Mouse (Mus musculus): ENCODE data around the gene Enthd1.

GRCm38 (mm10) chr15:80410661-80411060 is 154.3 kb downstream of the Enthd1 start:
- TF ChIP-seq CTCF (IDR thresholded peaks at IDR 0.05; ENCODE audit: low read depth) (no peak), EP300 (IDR thresholded peaks at IDR 0.05; ENCODE audit: low read depth) (no peak)

All from heart, postnatal 0 days (tissue).